Mouse (Mus musculus) liver, adult 2 months (tissue): Measurements from ENCODE around the gene 1700092M07Rik. TPM values are rescaled to one million over a fixed set of nuclear protein-coding genes. Genes with fewer than 3 reads are reported as not detected.

ENCODE experiments used
- DNase-seq: peaks from one replicate; pipeline ENCODE4 v3.0.0-alpha.2; 2011; ENCODE audit warnings: low read depth, low spot score; ENCODE audit errors: extremely low read depth
- H3K27ac ChIP-seq: fragments of 200-500 bp; replicated peaks from 2 replicates; pipeline ENCODE4 v1.5.1; 2012; ENCODE audit warnings: low read depth, mild to moderate bottlenecking, control low read depth, inconsistent platforms, low read length; ENCODE audit not compliant: insufficient read depth
- H3K27me3 ChIP-seq: fragments of 200-500 bp; 2 replicates; pipeline ENCODE4 v1.6.1; 2012; ENCODE audit warnings: mild to moderate bottlenecking, moderate library complexity, low read length, inconsistent platforms; ENCODE audit not compliant: control insufficient read depth, insufficient read depth
- H3K36me3 ChIP-seq: fragments of 200-500 bp; 2 replicates; pipeline ENCODE4 v1.6.1; 2012; ENCODE audit warnings: low read length, inconsistent platforms; ENCODE audit not compliant: control insufficient read depth, insufficient read depth
- H3K4me1 ChIP-seq: fragments of 200-500 bp; 2 replicates; pipeline ENCODE4 v1.6.1; 2011; ENCODE audit warnings: low read length; ENCODE audit not compliant: control insufficient read depth, insufficient read depth
- H3K4me3 ChIP-seq: fragments of 200-500 bp; 2 replicates; pipeline ENCODE4 v1.5.1; 2011; ENCODE audit warnings: low read depth, mild to moderate bottlenecking, control low read depth, low read length, moderate library complexity; ENCODE audit not compliant: insufficient read depth
- H3K79me2 ChIP-seq: fragments of 200-500 bp; 2 replicates; pipeline ENCODE4 v1.6.1; 2012; ENCODE audit warnings: inconsistent platforms, mild to moderate bottlenecking, low read length, moderate library complexity; ENCODE audit not compliant: control insufficient read depth, insufficient read depth
- H3K9ac ChIP-seq: fragments of 200-500 bp; 2 replicates; pipeline ENCODE4 v1.6.1; 2012; ENCODE audit warnings: low read depth, mild to moderate bottlenecking, control low read depth, inconsistent platforms, low read length
- CTCF ChIP-seq: fragments of 200-500 bp; IDR thresholded peaks from 2 replicates; pipeline ENCODE4 v1.5.1; 2011; ENCODE audit warnings: low read depth, low read length, control low read depth
- POLR2A ChIP-seq: fragments of 200-500 bp; IDR thresholded peaks from 2 replicates; pipeline ENCODE4 v1.6.1; 2011; ENCODE audit warnings: low read length, control low read depth; ENCODE audit not compliant: insufficient read depth; ENCODE audit errors: extremely low read depth
- WGBS: fragments of 180-500 bp; shearing (Covaris S2); methylation state at CpG from one replicate; pipeline ENCODE4 v1.1.7; 2018; 5-methylcytosine and 5-hydroxymethylcytosine counted together
- polyA plus RNA-seq: library from polyadenylated mRNA; depleted of rRNA; stranded (reverse); fragments of >200 nt; gene quantifications from 2 replicates; pipeline ENCODE4 v1.2.3, GENCODE M21; 2012
- total RNA-seq: library from RNA; depleted of rRNA; stranded (reverse); fragments of >200 nt; gene quantifications from 2 replicates; pipeline ENCODE4 v1.2.3, GENCODE M21; 2014

The 1700092M07Rik gene
- total and polyA plus RNA-seq, 2 experiments: 0.83 TPM; not detected in 1

DNA sequence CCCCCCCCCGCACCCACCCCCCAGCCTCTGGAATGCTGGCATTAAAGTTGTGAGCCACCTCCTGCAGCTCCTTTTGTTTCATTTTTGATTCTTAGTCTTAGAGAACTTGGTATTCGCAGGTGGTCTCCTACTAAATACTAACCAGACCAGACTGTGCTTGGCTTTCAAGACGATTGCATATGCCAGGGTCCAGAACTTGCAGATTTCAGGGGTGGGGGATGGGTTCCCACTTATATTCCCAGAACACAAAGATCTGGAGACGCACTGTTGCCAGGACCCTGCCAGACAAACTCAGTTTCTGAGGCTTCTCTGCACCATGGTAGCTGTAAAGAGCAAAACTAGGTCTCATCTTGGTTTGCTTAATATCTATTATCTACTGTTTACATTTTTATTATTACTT lies 36.9 kb upstream of the 1700092M07Rik start:
- Histone ChIP-seq H3K79me2 (no peaks in the 10 kb centered on the region), H3K27me3 (no peaks in the 10 kb centered on the region), H3K36me3 (peaks cover 16% of the 10 kb centered on the region), H3K9ac (no peak overlapping the region), H3K4me3 (no peak overlapping the region), H3K27ac (no peak overlapping the region), H3K4me1 (no peaks in the 10 kb centered on the region)
- no peak for DNase-seq
- 78% methylated on average over 4 of the region's 4 CpGs for WGBS
- no peak for TF ChIP-seq POLR2A
- TF ChIP-seq CTCF: no peak

GRCm38 (mm10) chr19:8705026-8705708 lies 35.4 kb upstream of the 1700092M07Rik start:
- Histone ChIP-seq H3K9ac (no peak overlapping the region), H3K27ac (no peak overlapping the region), H3K4me1 (no peaks in the 10 kb centered on the region), H3K4me3 (no peak overlapping the region), H3K79me2 (no peaks in the 10 kb centered on the region), H3K27me3 (no peaks in the 10 kb centered on the region), H3K36me3 (peaks cover 29% of the 10 kb centered on the region)
- 81% methylated on average over 6 of the region's 6 CpGs for WGBS
- DNase-seq: no peak
- TF ChIP-seq POLR2A (no peak), CTCF (no peak)

DNA sequence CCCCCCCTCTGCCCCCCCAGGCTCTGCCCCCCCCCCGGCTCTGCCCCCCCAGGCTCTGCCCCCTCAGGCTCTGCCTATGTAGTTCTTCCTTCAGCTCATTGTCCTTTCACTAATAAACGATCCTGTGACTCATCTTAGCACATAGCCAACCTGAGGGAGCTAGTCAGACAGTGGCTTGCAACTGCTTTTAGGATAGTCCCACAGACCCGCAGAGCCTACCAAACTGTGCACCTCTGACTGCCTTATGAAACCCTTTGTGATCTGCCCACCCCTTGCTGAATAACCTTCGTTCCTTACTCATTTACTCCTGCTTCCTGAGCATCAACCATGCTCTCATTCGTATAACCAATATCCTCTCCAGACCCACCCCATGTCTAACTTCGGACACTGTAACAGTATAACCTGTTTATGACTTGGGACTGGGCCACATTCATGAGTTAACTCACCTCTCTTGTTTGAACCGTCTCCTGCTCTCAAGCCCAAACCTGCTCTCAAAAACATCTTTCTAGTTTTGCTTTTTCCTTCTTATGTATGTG lies 34.3 kb upstream of the 1700092M07Rik start:
- Histone ChIP-seq H3K4me3 (no peak overlapping the region), H3K79me2 (no peaks in the 10 kb centered on the region), H3K9ac (no peak overlapping the region), H3K4me1 (no peaks in the 10 kb centered on the region), H3K36me3 (peaks cover 34% of the 10 kb centered on the region), H3K27ac (no peak overlapping the region), H3K27me3 (no peaks in the 10 kb centered on the region)
- TF ChIP-seq CTCF (no peak), POLR2A (no peak)
- DNase-seq: no peak
- 83% methylated on average over 7 of the region's 7 CpGs for WGBS

DNA sequence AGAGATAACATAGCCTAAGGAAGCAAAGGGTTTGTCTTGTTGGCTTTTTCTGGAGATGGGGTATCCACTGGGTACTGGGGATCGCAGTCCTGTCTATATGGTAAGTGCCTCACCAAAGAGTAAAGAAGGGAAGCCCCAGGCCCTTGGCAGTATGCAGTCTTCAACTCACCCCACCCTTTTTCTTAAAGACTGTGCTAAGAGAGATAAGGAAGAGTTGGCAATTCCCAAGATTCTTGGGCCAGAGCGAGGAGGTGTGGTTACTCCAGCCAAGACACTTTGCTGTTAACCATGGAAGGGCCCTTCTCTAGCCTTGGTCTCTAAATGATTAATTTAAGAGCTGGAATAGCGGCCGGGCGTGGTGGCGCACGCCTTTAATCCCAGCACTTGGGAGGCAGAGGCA lies 33.6 kb upstream of the 1700092M07Rik start:
- Histone ChIP-seq H3K36me3 (peaks cover 34% of the 10 kb centered on the region), H3K79me2 (no peaks in the 10 kb centered on the region), H3K4me3 (no peak overlapping the region), H3K9ac (no peak overlapping the region), H3K27ac (no peak overlapping the region), H3K27me3 (no peaks in the 10 kb centered on the region), H3K4me1 (peaks cover 3% of the 10 kb centered on the region)
- TF ChIP-seq POLR2A (no peak), CTCF (no peak)
- no peak for DNase-seq
- 93% methylated on average over 7 of the region's 7 CpGs for WGBS

DNA sequence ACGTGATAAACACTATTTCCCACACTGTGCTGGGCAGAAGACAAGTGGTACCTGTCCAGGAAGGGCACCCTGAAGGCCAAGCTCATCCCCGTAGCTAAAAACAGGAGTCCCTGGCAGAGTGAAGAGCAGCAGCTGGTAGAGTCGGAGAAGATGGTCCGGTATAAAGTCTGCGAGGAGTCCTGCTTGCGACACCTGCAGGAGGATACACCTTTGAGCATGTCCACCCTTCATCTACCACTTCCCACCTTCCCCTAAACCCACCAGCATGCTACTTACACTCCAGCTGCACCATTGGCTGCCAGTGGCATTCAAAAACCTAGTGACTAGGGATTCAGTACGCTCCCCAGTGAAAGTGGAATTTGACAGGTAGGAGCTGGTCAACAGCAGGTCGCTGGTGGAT lies 31.6 kb upstream of the 1700092M07Rik start:
- Histone ChIP-seq H3K27me3 (no peaks in the 10 kb centered on the region), H3K36me3 (peaks cover 37% of the 10 kb centered on the region), H3K79me2 (no peaks in the 10 kb centered on the region), H3K27ac (no peak overlapping the region), H3K9ac (no peak overlapping the region), H3K4me1 (peaks cover 4% of the 10 kb centered on the region), H3K4me3 (no peak overlapping the region)
- no peak for TF ChIP-seq CTCF
- no peak for TF ChIP-seq POLR2A
- DNase-seq: no peak
- WGBS: 93% methylated on average over 8 of the region's 8 CpGs

DNA sequence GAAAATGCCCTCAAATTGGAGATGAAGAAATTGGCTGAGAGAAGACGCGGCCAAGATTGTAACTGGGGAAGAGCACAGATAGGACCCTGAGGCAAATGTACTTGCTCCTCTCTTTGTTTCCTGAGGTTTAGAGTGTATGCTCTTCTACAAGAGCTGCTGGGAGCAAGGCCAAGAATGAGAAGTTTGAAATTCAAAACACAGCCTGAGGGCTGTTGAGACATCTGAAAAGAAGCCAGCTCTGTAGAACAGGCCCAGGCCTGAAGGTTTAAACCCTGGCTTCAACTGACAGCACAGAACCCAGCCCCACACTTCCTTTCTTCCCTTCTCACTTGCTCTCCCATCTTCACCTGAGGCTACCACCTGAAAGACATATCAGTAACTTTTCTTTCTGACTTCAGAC lies 30.5 kb upstream of the 1700092M07Rik start:
- H3K79me2 ChIP-seq: no peaks in the 10 kb centered on the region
- TF ChIP-seq CTCF (no peak), POLR2A (no peak)
- WGBS: 90% methylated on average over 2 of the region's 2 CpGs
- DNase-seq: no peak
- H3K27me3 ChIP-seq: no peaks in the 10 kb centered on the region
- H3K9ac ChIP-seq: no peak overlapping the region
- H3K36me3 ChIP-seq: peaks cover 37% of the 10 kb centered on the region
- H3K4me1 ChIP-seq: peaks cover 5% of the 10 kb centered on the region
- H3K4me3 ChIP-seq: no peak overlapping the region
- H3K27ac ChIP-seq: no peak overlapping the region
